Mouse (Mus musculus): ENCODE data around the gene Tmem163. TPM values are rescaled to one million over a fixed set of nuclear protein-coding genes. Genes with fewer than 3 reads are reported as not detected.
A peak's percentile ranks its signal among the peaks of the same experiment; 100 is the strongest.

The Tmem163 gene
- total RNA-seq, 2 experiments from 2014 or later, result 0.47 TPM; not detected in 1

DNA sequence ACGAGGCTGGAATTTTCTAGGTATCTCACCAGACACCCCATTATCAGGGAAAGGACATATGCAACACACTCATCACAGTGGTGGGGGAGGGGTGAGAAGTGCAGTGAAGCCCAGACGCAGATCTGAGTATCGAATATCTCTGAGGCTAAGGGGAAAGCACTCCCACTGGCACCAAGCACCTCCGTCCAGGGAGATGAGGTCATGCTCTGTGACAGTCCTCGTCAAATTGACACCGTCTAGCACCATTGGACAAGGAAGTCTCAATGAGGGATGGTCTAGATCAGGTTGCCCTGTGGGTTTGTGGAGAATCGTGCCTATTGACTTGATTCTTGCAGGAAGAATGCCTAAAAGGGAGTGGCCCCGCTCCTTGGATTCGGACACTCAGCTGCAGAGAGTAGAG is 180.6 kb downstream of the Tmem163 start:
- no peak for DNase-seq

DNA sequence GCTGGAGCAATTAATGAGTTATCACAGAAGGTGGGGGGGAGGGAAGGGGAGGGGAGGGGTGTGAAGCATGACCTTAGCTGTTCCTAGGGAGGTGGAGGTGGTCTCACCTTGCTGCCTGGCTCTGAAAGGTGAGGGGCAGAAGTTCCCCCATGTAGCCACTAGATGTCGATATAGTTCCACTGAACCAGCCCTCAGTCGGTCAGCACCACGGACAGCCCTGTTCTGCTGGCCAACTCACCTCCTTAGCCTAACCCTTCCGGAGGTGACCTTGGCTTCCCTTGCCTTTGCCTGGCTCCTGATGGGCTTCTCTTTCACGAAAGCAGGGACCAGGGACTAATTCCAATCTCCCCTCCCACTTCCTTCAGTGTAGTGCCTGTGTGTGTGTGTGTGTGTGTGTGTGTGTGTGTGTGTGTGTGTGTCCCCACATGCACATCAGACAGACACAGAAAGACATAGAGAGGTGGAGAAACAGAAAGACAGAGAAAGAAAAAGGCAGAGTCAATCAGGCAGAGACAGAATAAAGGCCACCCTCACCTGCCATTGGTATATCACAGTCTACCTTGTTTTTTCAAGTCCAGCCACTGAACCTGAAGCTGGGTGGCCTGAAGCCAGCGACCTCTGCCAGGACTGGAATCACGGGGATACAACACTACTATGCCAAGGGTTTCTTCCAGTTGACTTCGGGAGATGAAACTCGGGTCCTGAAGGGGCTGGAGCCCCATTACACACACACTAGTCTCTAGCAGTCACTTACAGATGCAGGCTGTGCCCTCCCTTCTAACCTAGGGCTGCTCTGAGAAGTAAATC is 182.4 kb downstream of the Tmem163 start:
- peak; percentile 52 for DNase-seq

DNA sequence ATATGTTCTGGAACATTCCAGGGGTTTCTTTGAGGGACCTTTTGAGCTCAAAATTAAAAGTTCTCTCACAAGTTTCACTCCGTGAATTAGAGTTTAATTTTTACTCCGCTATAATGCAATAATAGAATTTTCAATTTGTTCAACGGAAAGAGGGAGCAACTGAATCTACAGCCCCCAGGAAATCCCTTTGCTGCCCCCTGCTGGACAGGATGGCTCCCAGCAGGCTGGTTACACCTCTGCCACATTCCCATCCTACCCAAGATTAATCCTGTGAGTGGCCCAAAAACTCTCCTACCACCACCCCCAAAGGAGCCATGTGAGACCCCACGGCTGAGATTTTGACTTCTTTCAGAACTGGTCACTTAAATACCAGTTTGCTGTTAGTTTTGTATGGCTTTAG is 192.2 kb downstream of the Tmem163 start:
- peak; percentile 42 for DNase-seq

DNA sequence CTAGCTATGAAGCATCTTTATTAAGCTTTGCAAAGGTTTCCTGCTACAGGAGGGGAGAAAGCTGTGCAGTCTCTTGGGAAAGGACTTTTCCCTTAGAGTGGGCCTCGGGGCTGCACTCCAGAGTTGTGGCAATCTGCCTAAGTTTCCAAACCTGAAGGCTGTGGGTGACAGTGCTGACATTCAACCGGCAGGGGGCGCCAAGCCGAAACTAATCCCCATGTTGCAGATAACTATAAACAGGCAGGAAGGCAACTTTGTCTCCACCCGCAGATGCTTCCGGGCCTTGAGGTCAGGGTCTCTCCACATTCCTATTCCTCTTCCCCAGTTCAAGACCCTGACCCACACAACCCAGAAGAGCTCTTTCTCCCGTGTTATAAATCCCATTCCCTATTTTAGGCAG is 194.5 kb downstream of the Tmem163 start:
- peak; percentile 52 for DNase-seq

DNA sequence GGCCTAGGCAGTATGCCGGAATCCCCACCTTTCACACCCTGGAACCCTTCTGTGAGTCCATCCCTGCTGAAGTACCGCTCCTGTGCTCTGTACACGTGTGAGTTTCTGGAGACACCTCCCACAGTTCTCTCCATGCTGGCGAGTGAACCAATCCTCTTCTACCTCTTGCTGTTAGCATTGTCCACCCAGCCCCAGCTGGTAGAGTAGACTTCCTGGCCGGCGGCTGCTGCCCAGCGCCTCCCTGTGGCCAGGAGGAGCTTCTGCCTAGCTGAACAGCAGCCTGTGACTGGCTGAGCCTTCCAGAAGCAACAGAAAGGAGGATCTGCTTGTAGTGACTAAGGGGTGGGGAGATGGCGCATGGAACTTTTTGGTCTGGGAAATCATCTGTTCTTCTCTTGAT is 195.2 kb downstream of the Tmem163 start:
- no peak for DNase-seq

DNA sequence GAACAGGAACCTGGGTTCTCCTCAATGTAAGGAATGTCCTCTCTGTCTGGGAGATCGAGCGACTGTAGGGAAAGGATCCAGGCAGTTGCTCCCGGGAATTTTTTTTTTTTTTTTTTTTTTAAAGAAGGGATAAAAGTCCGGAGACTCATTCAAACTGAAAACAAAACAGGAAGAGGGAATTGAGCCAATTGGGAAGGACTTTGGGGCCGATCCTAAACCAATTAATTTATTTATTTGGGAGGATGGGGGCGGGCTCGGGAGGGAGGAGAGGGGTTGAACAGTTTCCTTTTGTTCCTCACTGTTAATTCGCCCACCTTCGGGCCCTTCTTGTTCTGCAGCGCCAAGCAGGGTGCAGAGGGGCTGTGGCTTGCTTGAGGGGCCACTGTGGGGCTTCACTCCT is 196.4 kb downstream of the Tmem163 start:
- no peak for DNase-seq

DNA sequence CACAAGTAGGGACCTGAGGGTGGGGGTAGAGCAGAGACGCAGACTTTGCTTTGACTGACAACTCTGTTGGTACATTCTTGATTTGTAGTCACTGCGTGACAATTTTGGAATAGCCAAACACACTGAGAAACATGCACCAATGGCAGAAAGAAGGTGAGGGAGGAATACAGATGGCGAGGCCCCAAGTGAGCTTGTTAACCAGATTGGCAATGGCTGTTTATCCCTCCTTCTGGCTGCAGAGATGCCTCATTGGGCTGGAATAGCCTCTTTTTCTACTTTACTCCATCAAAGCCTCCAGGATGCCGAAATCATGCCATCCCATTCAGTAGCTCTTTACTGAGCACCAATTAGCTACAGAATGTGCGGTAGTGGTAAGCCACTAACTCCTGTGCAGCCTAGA is 203.6 kb downstream of the Tmem163 start:
- DNase-seq, result no peak

DNA sequence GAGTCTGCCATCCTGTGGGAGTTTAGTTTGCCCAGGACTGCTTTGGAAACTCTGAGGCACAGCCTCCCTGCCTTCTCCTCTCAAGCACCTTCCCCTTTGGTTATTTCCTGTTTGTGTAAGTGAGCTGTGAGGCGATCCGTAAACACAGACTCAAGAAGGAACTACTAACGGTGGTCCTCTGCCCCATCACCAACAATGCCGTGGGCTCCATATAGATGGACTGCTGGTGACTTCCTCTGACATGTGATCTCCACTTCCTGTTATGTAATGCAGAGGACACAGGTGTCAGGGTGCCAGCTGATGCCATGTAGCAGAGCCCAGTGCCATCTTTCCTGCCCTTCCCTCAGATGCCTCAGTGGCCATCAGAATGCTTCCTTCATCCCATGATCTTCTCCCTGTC is 209.2 kb downstream of the Tmem163 start:
- DNase-seq, result no peak

DNA sequence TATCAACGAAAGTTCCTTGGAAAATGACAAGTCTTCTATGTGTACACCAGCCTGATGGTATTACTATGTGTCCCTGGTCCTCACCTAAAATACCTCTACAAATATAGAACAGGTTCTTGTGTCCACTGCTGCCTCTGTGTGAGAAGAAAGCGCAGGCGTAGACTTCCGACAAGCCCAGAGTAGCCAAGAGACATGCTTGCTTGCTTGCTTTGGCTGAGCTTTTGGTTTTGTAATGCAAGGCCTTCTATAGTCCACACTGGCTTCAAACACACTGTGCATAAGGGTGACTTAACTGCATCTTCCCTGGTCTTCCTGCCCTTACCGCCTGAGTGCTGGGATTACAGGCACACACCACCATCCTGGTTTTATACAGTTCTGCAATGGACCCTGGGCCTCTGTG is 212.1 kb downstream of the Tmem163 start:
- no peak for DNase-seq

DNA sequence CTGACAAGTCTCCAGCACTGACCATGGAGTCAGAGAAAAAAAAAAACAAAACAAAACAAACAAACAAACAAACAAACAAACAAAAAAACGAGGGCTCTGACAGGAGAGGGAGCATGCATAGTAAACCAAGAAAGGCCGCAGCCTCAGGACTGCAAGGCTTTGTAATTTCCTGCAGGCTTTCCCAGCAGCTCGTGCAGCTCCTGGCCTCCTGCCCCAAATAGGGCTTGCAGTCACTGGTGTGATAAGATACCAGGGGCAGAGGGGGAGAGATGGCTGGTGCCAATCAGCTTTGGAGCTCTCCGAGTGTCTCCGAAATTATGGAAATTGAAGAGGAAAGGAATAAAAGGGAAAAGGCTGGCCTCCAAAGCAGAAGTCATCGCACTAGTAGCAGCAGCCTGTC is 214.1 kb downstream of the Tmem163 start:
- no peak for DNase-seq

DNA sequence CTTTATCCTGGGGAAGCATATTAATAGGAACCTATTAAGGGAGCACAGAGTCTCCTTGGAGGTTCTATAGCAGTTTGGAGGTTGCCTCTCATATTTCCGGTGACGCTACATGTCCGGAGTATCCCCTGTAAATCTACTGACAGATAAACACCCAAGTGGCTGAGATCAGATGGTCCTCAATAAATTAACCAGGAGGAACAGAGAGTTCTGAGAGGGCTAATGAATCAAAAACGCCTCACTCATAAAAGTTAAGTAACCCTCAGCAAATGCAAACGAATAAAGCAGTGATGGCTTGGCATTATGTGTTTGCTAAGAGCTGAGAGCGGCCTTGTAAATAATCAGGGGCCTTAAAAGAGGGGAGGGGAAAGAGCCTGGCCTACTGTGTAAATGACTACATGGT is 215.3 kb downstream of the Tmem163 start:
- no peak for DNase-seq

DNA sequence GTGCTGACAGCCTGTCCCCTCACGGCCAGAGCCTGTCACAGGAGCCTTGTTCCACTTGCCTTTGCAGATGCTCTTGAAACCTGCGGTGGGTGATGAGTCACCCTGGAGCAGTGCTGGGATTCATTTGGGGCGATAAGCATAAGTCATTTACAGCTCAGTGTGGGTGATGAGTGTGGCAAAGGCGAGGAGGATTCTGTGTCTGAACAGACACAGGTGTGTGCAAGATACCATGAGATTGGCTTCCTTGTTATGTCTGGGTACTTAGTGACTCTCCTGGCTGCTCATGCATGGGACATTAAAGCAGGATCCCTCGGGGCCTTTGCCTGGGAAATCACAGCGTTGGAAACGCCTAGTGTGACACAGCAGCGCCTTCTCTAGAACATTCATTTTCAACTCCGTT is 218.3 kb downstream of the Tmem163 start:
- no peak for DNase-seq

DNA sequence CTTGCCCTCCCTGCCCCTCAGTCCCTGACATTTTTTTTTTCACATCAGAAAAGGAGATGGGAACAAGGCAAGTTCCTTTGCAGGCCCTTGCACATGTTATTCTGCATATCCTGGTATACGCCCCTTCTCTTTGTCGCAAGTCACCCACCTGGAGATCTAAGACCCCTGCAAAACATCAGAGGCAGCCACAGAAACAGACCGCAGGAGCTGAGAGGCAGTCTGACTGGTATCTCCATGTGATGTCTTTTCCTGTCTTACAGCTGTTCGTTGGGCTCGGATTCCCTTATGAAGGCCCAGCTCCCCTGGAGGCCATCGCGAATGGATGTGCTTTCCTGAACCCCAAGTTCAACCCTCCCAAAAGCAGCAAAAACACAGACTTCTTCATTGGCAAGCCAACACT is 219.8 kb downstream of the Tmem163 start:
- no peak for DNase-seq

DNA sequence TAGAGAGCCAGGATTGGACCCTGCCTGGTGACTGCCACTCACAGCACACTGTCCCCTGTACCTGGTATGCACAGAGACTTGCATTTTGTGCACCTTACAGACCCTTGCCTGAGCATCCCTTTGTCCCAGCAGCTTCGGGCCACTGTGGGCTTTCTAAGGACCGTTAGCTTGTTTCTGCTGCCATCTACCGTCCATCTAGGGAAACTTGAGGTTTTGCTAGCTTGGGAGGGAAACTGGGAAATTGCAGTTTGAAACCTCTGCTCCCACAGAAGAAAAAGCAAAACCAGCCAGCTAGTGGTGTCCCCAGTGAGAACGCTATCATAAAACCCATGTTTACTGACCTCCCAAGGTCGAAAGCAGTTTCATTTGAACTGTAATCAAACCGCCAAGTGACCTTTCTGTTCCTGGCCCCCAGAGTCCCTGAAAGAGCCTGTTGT is 220.3 kb downstream of the Tmem163 start:
- DNase-seq, result peak; percentile 37

DNA sequence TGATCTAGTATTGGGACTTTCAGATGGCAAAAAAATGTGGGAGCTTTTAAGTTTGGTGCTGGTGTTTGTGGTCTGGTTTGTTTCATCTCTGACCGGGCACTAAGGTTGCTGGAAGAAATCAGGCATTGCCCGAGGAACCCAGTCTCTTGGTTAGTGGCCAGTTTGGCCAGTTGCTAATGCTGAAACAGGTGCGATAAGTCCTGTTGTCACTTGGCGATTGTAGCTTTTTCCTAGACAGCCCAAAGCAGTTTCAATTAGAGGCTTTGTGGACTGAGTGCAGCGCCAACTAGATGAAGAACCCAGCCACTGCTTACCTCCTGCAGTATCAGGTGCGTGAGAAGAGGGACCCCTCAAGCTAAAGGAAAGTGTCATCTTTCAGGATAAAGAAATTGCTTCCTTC is 226.0 kb downstream of the Tmem163 start:
- DNase-seq, result no peak

DNA sequence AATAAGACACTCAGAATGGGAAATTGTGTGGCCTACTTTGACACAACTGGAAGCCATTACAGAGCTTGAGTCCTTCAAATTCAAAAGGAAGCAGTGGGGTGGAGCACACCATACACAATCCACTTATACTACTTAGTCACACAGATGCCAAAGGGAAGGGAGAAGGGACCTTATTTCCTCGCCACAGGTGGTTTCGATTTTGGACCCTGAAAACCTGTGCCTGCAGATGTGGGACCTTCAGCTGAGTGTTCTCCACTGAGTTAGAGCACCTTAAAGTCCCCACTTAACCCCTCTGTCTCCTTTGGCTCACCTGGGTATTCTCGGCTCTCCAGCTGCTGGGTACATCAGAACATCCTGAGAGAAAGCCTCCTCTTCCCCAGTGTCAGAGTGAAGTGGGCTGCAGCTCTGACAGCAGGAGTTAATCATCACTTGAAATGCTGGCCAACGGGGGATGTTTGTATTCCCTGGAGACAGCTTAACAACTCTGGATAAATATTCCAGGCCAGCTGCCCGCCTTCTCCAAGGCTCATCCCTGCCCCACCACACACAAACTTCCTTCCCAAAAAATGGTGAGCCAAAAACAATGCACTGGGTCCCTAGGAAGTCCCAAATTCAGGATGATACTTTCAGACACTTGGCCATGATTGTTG is 234.4 kb downstream of the Tmem163 start:
- DNase-seq, result no peak

DNA sequence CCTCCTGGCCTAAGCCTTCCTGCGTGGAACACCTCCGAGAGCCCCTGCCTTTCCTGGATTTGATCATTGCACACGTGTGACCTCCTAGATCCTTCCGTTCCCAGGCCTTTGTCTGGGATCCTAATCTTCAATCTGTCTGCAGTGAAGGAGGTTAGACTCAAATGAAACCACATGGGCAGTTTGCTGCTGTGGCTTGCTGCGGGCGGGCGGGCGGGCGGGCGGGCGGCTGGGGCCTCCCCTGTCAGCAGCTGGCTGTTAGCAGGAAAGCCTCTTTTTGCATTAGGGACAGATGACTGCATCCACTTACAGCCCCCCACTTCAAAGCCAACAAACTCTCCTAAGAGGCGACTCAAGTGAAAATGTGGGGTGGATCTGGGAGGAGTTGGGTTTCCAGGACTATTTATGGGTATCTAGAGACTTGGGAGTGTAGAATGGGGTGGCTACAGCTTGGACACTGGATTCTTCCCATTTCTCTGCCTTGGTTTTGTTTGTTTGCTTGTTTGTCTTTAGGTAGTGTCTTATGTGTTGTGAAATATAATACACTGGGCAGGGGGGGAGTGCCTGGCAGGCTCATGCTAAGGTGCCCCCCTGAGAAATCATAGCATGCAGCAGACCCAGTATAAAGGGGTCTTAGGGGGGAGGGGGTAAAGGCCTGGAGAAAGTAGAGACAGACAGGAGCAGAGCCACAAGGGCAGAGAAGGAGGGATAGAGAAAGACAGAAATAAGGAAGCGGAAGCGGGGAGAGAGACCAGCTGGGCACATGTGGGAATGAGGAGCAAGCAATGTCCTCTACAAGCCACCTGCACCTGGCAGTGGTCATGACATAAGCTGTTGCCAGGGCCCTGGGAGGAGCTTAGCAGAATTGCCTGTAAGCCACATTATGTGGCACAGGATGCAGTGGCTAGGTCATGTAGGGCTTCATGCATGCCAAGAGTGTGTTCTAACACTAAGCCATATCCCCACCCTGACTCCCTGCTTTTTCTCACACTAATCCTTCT is 236.2 kb downstream of the Tmem163 start:
- no peak for DNase-seq

DNA sequence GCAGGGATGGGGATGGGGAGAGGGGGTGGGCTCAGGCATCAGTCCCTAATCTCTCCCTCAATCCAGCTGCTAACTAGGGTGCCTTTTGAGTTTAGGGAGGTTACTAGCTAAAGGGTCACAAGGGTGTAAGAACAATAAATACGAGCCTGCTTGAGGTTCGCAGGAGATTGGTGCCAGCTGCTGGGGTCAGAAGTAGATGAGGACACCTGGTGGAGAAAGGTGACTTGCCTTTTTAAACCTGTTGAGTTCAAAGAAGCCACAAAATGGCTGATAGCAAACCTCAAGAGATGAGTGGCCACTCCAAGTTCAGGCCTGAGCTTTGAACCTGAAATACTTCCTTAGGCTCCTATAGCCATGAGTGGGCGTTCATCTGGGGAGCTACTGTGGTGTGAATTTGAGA is 237.6 kb downstream of the Tmem163 start:
- DNase-seq, result no peak

DNA sequence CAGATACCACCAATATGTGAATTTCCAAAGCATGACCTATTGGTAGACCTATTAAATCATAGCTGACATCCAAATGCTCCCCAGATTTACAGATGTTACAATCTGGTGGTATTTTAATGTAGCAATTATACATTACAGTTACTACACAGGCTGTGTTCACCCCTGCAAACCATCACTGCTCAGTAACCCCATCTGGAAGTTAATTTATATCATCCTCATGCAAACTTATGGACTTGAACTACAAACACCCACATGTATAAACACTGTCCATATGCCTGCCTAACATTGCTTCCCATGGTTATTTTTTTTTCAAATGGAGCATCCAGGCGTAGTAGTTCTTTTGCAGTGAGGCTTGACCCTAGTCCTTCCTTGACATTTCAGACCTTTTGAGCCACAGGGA is 238.3 kb downstream of the Tmem163 start:
- DNase-seq, result no peak

DNA sequence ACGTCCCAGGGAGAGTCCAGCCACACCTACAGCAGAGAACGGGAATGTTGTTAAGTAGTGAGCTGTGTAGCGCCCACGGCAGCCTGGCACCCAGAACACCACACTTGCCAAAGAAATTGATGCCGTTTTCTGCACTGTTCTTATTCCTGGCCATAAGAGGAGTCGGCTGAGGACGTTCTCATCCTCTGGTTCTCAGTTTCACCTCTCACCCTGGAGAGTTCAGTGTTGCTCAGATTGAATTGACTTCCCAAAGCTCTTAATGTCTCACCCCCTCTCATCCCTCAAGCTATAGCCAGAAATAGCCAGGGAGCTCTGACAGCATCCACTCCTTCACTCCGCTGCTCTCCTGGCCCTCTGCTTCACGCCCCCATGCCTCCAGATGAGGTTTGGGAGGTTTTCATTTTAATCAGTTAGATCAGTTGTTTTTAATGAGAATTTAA is 239.9 kb downstream of the Tmem163 start:
- DNase-seq, result no peak

DNA sequence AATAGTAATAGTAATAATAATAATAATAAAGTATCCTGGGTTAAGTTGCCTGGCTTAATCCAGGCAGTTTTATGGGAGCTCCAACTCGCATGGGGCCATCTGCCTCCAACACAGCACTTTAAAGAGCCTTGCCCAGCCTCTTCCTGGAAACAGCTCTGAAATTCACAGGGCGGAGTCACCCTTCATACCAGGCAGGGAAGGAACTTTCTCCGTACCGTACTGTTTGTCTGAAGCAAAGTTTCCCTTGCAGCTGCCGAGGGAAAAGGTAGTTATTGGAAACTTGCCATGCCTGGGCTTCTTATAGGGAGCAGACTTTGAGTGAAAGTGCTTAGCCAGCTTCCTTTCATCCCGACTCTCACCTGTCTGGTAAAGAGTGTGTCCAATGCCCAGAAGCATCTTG is 242.3 kb downstream of the Tmem163 start:
- DNase-seq, result no peak
